Mouse (Mus musculus) cerebellum, adult 2 months (tissue): ENCODE results near the gene Zim1.

ENCODE experiments used
- CTCF ChIP-seq: fragments of 200-500 bp; IDR thresholded peaks from 2 replicates; pipeline ENCODE4 v1.5.1; 2011; ENCODE audit warnings: low read depth, mild to moderate bottlenecking, control low read depth, low read length, moderate library complexity, borderline replicate concordance; ENCODE audit not compliant: insufficient read depth
- POLR2A ChIP-seq: fragments of 200-500 bp; IDR thresholded peaks from 2 replicates; pipeline ENCODE4 v1.6.1; 2011; ENCODE audit warnings: low read length, control low read depth, borderline replicate concordance; ENCODE audit not compliant: insufficient read depth

- TF ChIP-seq POLR2A (no peak), CTCF (no peak)
These were observed 13.1 kb upstream of the Zim1 start for GRCm38 (mm10) chr7:6709396-6709795.
